15 mouse cellular contexts compared by ENCODE assay signal in genomic region chr6:103558037-103558893, GRCm38 (mm10). TPM values are rescaled to one million over a fixed set of nuclear protein-coding genes. Genes with fewer than 3 reads are reported as not detected.
DNase-seq lines count a peak whose midpoint lies in the region; ATAC-seq lines count a peak whose summit lies in the region.
"Had no signal": no experiment of that assay in that cellular context is flagged by ENCODE, and none has a peak within 500 bp of the region (broad histone marks: within the 10 kb centered on the region; RNA-seq: fewer than 3 reads in every experiment).

No protein-coding gene starts in this region.

- H3K27me3 ChIP-seq in forebrain, embryonic 11.5 days (ENCODE audit: control insufficient read depth, insufficient read depth, low read length), result no peaks in the 10 kb centered on the region
- H3K27me3 ChIP-seq in forebrain, embryonic 10.5 days (ENCODE audit: poor library complexity, severe bottlenecking), result no peaks in the 10 kb centered on the region
- no peaks in the 10 kb centered on the region for H3K27me3 ChIP-seq in neural tube, embryonic 12.5 days (replicated peaks)
- H3K27me3 ChIP-seq in hindbrain, embryonic 15.5 days, result no peaks in the 10 kb centered on the region
- no peaks in the 10 kb centered on the region for H3K27me3 ChIP-seq in neural tube, embryonic 15.5 days (replicated peaks)
- H3K27me3 ChIP-seq: heart, embryonic 13.5 days; limb, embryonic 13.5 days; liver, embryonic 15.5 days; megakaryocyte, embryonic 14.5 days; stomach, embryonic 15.5 days had no signal

- no peak overlapping the region for H3K9ac ChIP-seq in forebrain, embryonic 11.5 days (ENCODE audit: low read length)
- no peak overlapping the region for H3K9ac ChIP-seq in neural tube, embryonic 12.5 days
- H3K9ac ChIP-seq in hindbrain, embryonic 15.5 days, result no peak overlapping the region
- H3K9ac ChIP-seq in neural tube, embryonic 15.5 days (replicated peaks), result no peak overlapping the region
- H3K9ac ChIP-seq: heart, embryonic 13.5 days; limb, embryonic 13.5 days; liver, embryonic 15.5 days; stomach, embryonic 15.5 days had no signal

- 0 out of 2 replicates have a peak, but pooled peaks cover 3% of the 10 kb centered on the region for H3K4me1 ChIP-seq in forebrain, embryonic 11.5 days (replicated peaks; ENCODE audit: control insufficient read depth, insufficient read depth, low read length)
- peaks cover 13% of the 10 kb centered on the region for H3K4me1 ChIP-seq in forebrain, embryonic 10.5 days
- H3K4me1 ChIP-seq in neural tube, embryonic 12.5 days, result peaks cover 14% of the 10 kb centered on the region
- H3K4me1 ChIP-seq in hindbrain, embryonic 15.5 days (replicated peaks), result peaks cover 36% of the 10 kb centered on the region
- peaks cover 30% of the 10 kb centered on the region for H3K4me1 ChIP-seq in neural tube, embryonic 15.5 days
- H3K4me1 ChIP-seq: liver, embryonic 15.5 days; stomach, embryonic 15.5 days had no signal

- 44% methylated on average over 5 of the region's 5 CpGs for WGBS in forebrain, embryonic 11.5 days
- 56% methylated on average over 5 of the region's 5 CpGs for WGBS in forebrain, embryonic 10.5 days
- WGBS in neural tube, embryonic 12.5 days, result 42% methylated on average over 5 of the region's 5 CpGs
- WGBS in hindbrain, embryonic 15.5 days, result 25% methylated on average over 5 of the region's 5 CpGs
- WGBS in neural tube, embryonic 15.5 days, result 26% methylated on average over 5 of the region's 5 CpGs

- DNase-seq in forebrain, embryonic 11.5 days (ENCODE audit: low spot score), result no peak
- DNase-seq in forebrain, embryonic 10.5 days (ENCODE audit: extremely low spot score, low spot score), result no peak
- DNase-seq in neural tube, embryonic 10.5 days (ENCODE audit: extremely low spot score, low spot score), result no peak
- no peak for DNase-seq in ovary, postnatal 14 days (ENCODE audit: low spot score)
- DNase-seq: spleen, adult 18-20 months had no signal

- ATAC-seq in forebrain, embryonic 11.5 days (replicated peaks; ENCODE audit: low FRiP score), result 0 out of 2 replicates have a peak, but pooled peaks have one; percentile 7
- peak; percentile 51; the same call in 1 of the 2 replicates for ATAC-seq in neural tube, embryonic 12.5 days (ENCODE audit: low FRiP score, low read depth)
- ATAC-seq in hindbrain, embryonic 15.5 days (ENCODE audit: low FRiP score, low read depth), result peak; percentile 49; the same call in 1 of the 2 replicates
- peak; percentile 76 for ATAC-seq in neural tube, embryonic 15.5 days (ENCODE audit: low FRiP score)
- no peak for ATAC-seq in activated CD4-positive, CD25-positive, alpha-beta regulatory T cell, adult 4 months

- no peak overlapping the region for H3K27ac ChIP-seq in forebrain, embryonic 11.5 days (ENCODE audit: low read depth, low read length)
- H3K27ac ChIP-seq in forebrain, embryonic 10.5 days, result no peak overlapping the region
- no peak overlapping the region for H3K27ac ChIP-seq in neural tube, embryonic 12.5 days
- peak overlapping the region; percentile 72 for H3K27ac ChIP-seq in hindbrain, embryonic 15.5 days (replicated peaks)
- H3K27ac ChIP-seq in neural tube, embryonic 15.5 days (replicated peaks), result peak overlapping the region; percentile 73
- H3K27ac ChIP-seq: heart, embryonic 13.5 days; limb, embryonic 13.5 days; liver, embryonic 15.5 days; stomach, embryonic 15.5 days had no signal

- H3K9me3 ChIP-seq in forebrain, embryonic 11.5 days (ENCODE audit: control insufficient read depth, low read length), result no peaks in the 10 kb centered on the region
- no peaks in the 10 kb centered on the region for H3K9me3 ChIP-seq in forebrain, embryonic 10.5 days
- no peaks in the 10 kb centered on the region for H3K9me3 ChIP-seq in neural tube, embryonic 12.5 days
- no peaks in the 10 kb centered on the region for H3K9me3 ChIP-seq in hindbrain, embryonic 15.5 days
- no peaks in the 10 kb centered on the region for H3K9me3 ChIP-seq in neural tube, embryonic 15.5 days (replicated peaks)
- H3K9me3 ChIP-seq: heart, embryonic 13.5 days; limb, embryonic 13.5 days; liver, embryonic 15.5 days; megakaryocyte, embryonic 14.5 days; stomach, embryonic 15.5 days had no signal

- H3K36me3 ChIP-seq in forebrain, embryonic 11.5 days (ENCODE audit: control insufficient read depth, insufficient read depth, low read length), result no peaks in the 10 kb centered on the region
- H3K36me3 ChIP-seq in forebrain, embryonic 10.5 days (replicated peaks), result no peaks in the 10 kb centered on the region
- no peaks in the 10 kb centered on the region for H3K36me3 ChIP-seq in neural tube, embryonic 12.5 days
- H3K36me3 ChIP-seq in hindbrain, embryonic 15.5 days, result no peaks in the 10 kb centered on the region
- no peaks in the 10 kb centered on the region for H3K36me3 ChIP-seq in neural tube, embryonic 15.5 days
- H3K36me3 ChIP-seq: heart, embryonic 13.5 days; limb, embryonic 13.5 days; liver, embryonic 15.5 days; stomach, embryonic 15.5 days had no signal

- no peak overlapping the region for H3K4me2 ChIP-seq in forebrain, embryonic 11.5 days (ENCODE audit: low read depth, low read length, severe bottlenecking)
- H3K4me2 ChIP-seq in neural tube, embryonic 12.5 days (replicated peaks), result 0 out of 2 replicates have a peak overlapping the region, but pooled peaks have one; percentile 3
- H3K4me2 ChIP-seq in hindbrain, embryonic 15.5 days, result peak overlapping the region; percentile 40
- peak overlapping the region; percentile 34 for H3K4me2 ChIP-seq in neural tube, embryonic 15.5 days
- H3K4me2 ChIP-seq: heart, embryonic 13.5 days; limb, embryonic 13.5 days; liver, embryonic 15.5 days; stomach, embryonic 15.5 days had no signal

- H3K4me3 ChIP-seq in forebrain, embryonic 11.5 days (ENCODE audit: low read depth, low read length), result no peak overlapping the region
- H3K4me3 ChIP-seq in forebrain, embryonic 10.5 days, result no peak overlapping the region
- H3K4me3 ChIP-seq in neural tube, embryonic 12.5 days, result no peak overlapping the region
- no peak overlapping the region for H3K4me3 ChIP-seq in hindbrain, embryonic 15.5 days
- H3K4me3 ChIP-seq in neural tube, embryonic 15.5 days (replicated peaks), result no peak overlapping the region
- H3K4me3 ChIP-seq: heart, embryonic 13.5 days; limb, embryonic 13.5 days; liver, embryonic 15.5 days; megakaryocyte, embryonic 14.5 days; stomach, embryonic 15.5 days had no signal

RNA-seq across cellular contexts. Expression of gene Chl1, which starts 47.9 kb away (rescaled TPM):
- polyA plus RNA-seq in forebrain, embryonic 11.5 days (2014; fragmentation: Nextera tagmentation; extraction: Ambion mirVana), result 6.2 and 6.5 TPM in 2 replicates
- 0.33 and 1.6 TPM in 2 replicates for polyA plus RNA-seq in forebrain, embryonic 10.5 days (2016; fragmentation: Nextera tagmentation; extraction: Ambion mirVana)
- polyA plus RNA-seq in neural tube, embryonic 12.5 days (2016; fragmentation: Nextera tagmentation; extraction: Ambion mirVana), result 39.0 and 51.1 TPM in 2 replicates
- 121 and 127 TPM in 2 replicates for polyA plus RNA-seq in hindbrain, embryonic 15.5 days (2015; fragmentation: Nextera tagmentation; extraction: Ambion mirVana)
- 77.0 and 97.9 TPM in 2 replicates for polyA plus RNA-seq in neural tube, embryonic 15.5 days (2015; fragmentation: Nextera tagmentation; extraction: Ambion mirVana)
- polyA plus RNA-seq in activated CD4-positive, CD25-positive, alpha-beta regulatory T cell, adult 4 months (2017; shearing (Covaris generic)), result not detected
- polyA plus RNA-seq: C2C12 had no signal

Comparison
In these comparisons a context has a peak if more than half of its experiments do, and no peak if none do; other contexts are left out.
1. H3K27ac ChIP-seq: peak in hindbrain, embryonic 15.5 days (single experiment) and neural tube, embryonic 15.5 days (single experiment); none in forebrain, embryonic 11.5 days (single experiment), forebrain, embryonic 10.5 days (single experiment) and neural tube, embryonic 12.5 days (single experiment).